Mouse (Mus musculus): ENCODE results near the gene Sspo.
A peak's percentile ranks its signal among the peaks of the same experiment; 100 is the strongest.

Gene Sspo

DNA sequence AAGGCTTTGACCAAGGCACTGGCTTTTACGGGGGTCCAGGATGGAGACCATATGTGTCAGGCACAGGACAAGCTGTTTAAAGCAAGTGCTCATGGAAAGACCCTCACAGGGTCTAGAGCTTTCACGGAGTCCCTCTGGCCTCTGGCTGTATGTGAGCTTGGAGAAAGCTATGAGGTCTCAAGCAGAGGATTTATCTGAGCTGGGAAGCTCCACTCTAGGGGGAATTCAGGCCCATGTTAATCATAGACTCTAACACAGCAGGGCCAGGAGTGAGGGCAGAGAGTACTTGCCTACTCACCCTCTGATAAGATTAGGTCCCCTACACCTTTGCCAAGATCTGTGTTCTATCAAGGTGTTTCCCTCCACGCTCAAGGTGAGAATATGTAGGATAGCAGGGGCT, 94.6 kb downstream of the Sspo start:
- no peak for DNase-seq

DNA sequence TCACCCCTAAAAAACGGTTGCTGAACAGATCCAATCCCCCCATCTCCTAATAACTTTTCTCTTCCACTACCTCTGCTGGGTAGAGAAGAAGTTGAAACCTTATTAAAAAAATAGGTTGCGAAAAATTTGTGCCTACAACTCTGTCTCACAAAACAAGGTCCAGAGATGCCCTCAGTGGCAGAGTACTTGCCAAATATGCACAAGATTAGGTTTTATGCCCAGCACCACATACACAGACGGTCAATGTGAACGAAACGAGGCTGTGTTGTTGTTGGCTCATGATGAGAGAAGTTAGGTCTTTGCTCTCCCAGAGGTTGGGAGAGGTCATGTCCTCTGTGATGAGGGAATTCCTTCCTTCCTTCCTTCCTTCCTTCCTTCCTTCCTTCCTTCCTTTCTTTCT, 97.2 kb downstream of the Sspo start:
- DNase-seq, result no peak

DNA sequence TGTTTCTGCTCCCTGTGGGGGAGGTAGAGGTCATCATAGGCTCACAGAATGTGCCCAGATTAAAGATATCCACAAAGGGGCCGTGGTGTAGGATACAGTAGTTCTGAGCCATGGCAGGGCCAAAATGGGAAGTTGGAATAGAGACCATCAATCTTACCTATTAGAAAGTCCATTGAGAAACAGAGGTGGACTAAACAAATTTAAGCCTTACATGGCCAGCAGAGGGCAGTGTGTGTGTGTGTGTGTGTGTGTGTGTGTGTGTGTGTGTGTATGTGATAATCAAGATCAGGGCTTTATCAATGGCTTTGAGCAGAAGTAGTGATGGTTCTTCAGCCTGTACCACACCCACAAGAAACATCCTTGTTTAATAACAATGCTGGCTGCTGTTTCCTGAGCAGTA, 98.2 kb downstream of the Sspo start:
- peak; percentile 54 for DNase-seq

DNA sequence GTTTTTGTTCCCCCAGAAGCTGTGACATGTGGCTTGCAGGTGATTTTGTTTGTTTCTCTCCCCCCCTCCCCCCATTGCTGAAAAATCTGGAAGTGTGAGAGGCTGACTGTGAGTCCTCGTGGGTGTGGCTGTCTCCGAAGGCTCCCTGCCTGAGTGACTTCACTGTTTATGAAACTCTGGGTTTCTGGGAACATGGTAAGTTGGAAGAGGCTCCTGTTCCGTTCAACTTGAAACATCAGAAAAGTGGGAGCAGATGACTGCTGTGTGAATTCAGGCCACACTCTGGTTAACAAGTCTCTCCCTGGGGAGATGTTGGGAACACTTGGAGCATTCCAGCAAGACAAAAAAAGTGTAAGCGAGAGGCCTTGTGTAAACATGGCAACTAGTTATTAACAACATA, 98.8 kb downstream of the Sspo start:
- DNase-seq, result no peak

DNA sequence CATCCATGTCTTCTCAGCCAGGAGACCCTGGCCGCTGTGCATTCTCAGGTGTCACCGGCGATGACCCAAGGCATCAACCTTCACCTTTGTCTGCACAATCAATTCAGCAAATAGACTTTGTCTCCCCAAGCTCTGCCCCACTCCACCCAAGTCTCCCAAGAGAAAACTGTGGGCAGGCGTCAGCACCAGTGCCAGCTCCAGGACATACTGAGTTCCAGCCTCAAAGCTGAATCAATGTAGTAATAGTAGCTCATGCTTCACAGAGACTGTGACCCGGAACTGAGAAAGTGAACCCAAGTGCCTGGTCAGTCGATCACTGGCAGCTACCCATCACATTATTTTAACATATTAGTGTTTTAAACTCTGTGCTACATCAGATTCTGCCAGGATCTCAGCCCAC, 100.3 kb downstream of the Sspo start:
- no peak for DNase-seq
